8 mouse cellular contexts compared by ENCODE assay signal in genomic region chr2:56454611-56455066, GRCm38 (mm10).
DNase-seq lines count a peak whose midpoint lies in the region; ATAC-seq and TF ChIP-seq lines count a peak whose summit lies in the region.

No protein-coding gene starts in this region.

- H3K4me3 ChIP-seq in kidney, embryonic 16.5 days (ENCODE audit: low read length) = peak overlapping the region; percentile 13; the same call in 1 of the 2 replicates
- peak overlapping the region; percentile 10; the same call in 1 of the 2 replicates for H3K4me3 ChIP-seq in embryonic facial prominence, embryonic 12.5 days
- H3K4me3 ChIP-seq in midbrain, postnatal 0 days (ENCODE audit: low read depth, low read length) = peak overlapping the region; percentile 23
- H3K4me3 ChIP-seq in gastrocnemius, adult 2 months = no peak overlapping the region

- H3K9me3 ChIP-seq in kidney, embryonic 16.5 days (ENCODE audit: low read length) = no peaks in the 10 kb centered on the region
- H3K9me3 ChIP-seq in embryonic facial prominence, embryonic 12.5 days = no peaks in the 10 kb centered on the region
- H3K9me3 ChIP-seq in midbrain, postnatal 0 days (ENCODE audit: low read length) = no peaks in the 10 kb centered on the region

- WGBS in kidney, embryonic 16.5 days = 10% methylated on average over 11 of the region's 11 CpGs
- 7% methylated on average over 11 of the region's 11 CpGs for WGBS in embryonic facial prominence, embryonic 12.5 days
- WGBS in midbrain, postnatal 0 days = 5% methylated on average over 11 of the region's 11 CpGs

- no peak overlapping the region for H3K27ac ChIP-seq in kidney, embryonic 16.5 days (ENCODE audit: low read length)
- H3K27ac ChIP-seq in embryonic facial prominence, embryonic 12.5 days = no peak overlapping the region
- no peak overlapping the region for H3K27ac ChIP-seq in midbrain, postnatal 0 days (ENCODE audit: low read depth, low read length)
- no peak overlapping the region for H3K27ac ChIP-seq in gastrocnemius, adult 2 months

- ATAC-seq in kidney, embryonic 16.5 days (ENCODE audit: low FRiP score, low TSS enrichment) = no peak
- ATAC-seq in embryonic facial prominence, embryonic 12.5 days (ENCODE audit: insufficient number of reproducible peaks, insufficient read depth, low FRiP score, low TSS enrichment) = no peak
- peak; percentile 72 for ATAC-seq in midbrain, postnatal 0 days (ENCODE audit: low FRiP score)

- no peak for DNase-seq in kidney, adult 18-20 months
- peak; percentile 9 for DNase-seq in forelimb bud, embryonic 11.5 days (ENCODE audit: low read depth, low spot score)
- DNase-seq in midbrain, postnatal 0 days (ENCODE audit: low spot score) = peak; percentile 57
- no peak for DNase-seq in testis, postnatal 10 days (ENCODE audit: low spot score)
- no peak for DNase-seq in yolk sac, embryonic 10.5 days (ENCODE audit: low spot score)
- no peak for DNase-seq in gastrocnemius, adult 2 months

- no peaks in the 10 kb centered on the region for H3K27me3 ChIP-seq in kidney, embryonic 16.5 days (ENCODE audit: insufficient read depth, low read length)
- no peaks in the 10 kb centered on the region for H3K27me3 ChIP-seq in embryonic facial prominence, embryonic 12.5 days
- no peaks in the 10 kb centered on the region for H3K27me3 ChIP-seq in midbrain, postnatal 0 days (ENCODE audit: insufficient read depth, low read length)

- no peaks in the 10 kb centered on the region for H3K36me3 ChIP-seq in kidney, embryonic 16.5 days (ENCODE audit: insufficient read depth, low read length)
- H3K36me3 ChIP-seq in embryonic facial prominence, embryonic 12.5 days = no peaks in the 10 kb centered on the region
- H3K36me3 ChIP-seq in midbrain, postnatal 0 days (ENCODE audit: insufficient read depth, low read length) = no peaks in the 10 kb centered on the region

- H3K4me2 ChIP-seq in kidney, embryonic 16.5 days (replicated peaks; ENCODE audit: low read depth, low read length) = peak overlapping the region; percentile 44
- H3K4me2 ChIP-seq in embryonic facial prominence, embryonic 12.5 days (replicated peaks) = peak overlapping the region; percentile 39
- peak overlapping the region; percentile 41 for H3K4me2 ChIP-seq in midbrain, postnatal 0 days (ENCODE audit: low read depth, low read length, poor library complexity, severe bottlenecking)

- H3K9ac ChIP-seq in kidney, embryonic 16.5 days (replicated peaks; ENCODE audit: low read length) = no peak overlapping the region
- H3K9ac ChIP-seq in embryonic facial prominence, embryonic 12.5 days = no peak overlapping the region
- H3K9ac ChIP-seq in midbrain, postnatal 0 days (replicated peaks; ENCODE audit: low read length, poor library complexity, severe bottlenecking) = peak overlapping the region; percentile 1; the same call in 1 of the 2 replicates

- intact Hi-C loops in gastrocnemius, adult 2 months (cut with DNase I) = no loop called here

- no peak for TF ChIP-seq CTCF in midbrain, postnatal 0 days (IDR thresholded peaks at IDR 0.05)
- no peak for TF ChIP-seq CTCF in gastrocnemius, adult 2 months (IDR thresholded peaks at IDR 0.05)

- 0 out of 2 replicates have a peak, but pooled peaks cover 3% of the 10 kb centered on the region for H3K4me1 ChIP-seq in kidney, embryonic 16.5 days (ENCODE audit: insufficient read depth, low read length)
- H3K4me1 ChIP-seq in embryonic facial prominence, embryonic 12.5 days = no peaks in the 10 kb centered on the region
- H3K4me1 ChIP-seq in midbrain, postnatal 0 days (ENCODE audit: insufficient read depth, low read length) = no peaks in the 10 kb centered on the region; the same call in 1 of the 2 replicates

Comparison
In these comparisons a context has a peak if more than half of its experiments do, and no peak if none do; other contexts are left out.
1. DNase-seq: peak in forelimb bud, embryonic 11.5 days (single experiment) and midbrain, postnatal 0 days (single experiment); none in kidney, adult 18-20 months (single experiment), testis, postnatal 10 days (single experiment), yolk sac, embryonic 10.5 days (single experiment) and gastrocnemius, adult 2 months (single experiment).
2. Peak in every context shown above with its lines, with median percentiles within 50 percentile points of each other: H3K4me2 ChIP-seq.